Mouse (Mus musculus) heart, postnatal 0 days (tissue): ENCODE data around the gene 4933403O08Rik.

Experiments used
- CTCF ChIP-seq: IDR thresholded peaks from 2 replicates; pipeline ENCODE4 v1.5.1; 2016; ENCODE audit warnings: antibody characterized with exemption, control low read depth, low read depth
- EP300 ChIP-seq: IDR thresholded peaks from 2 replicates; pipeline ENCODE4 v1.6.1; 2016; ENCODE audit warnings: antibody characterized with exemption, low read depth

GRCm38 (mm10) chrX:112255513-112255912 lies 16.7 kb downstream of the 4933403O08Rik start:
- TF ChIP-seq CTCF (no peak), EP300 (no peak)
